Mouse (Mus musculus) ES-Bruce4 (cell line): ENCODE data around the gene Klhl15. TPM values are rescaled to one million over a fixed set of nuclear protein-coding genes. Genes with fewer than 3 reads are reported as not detected.

Experiments used
- H3K27ac ChIP-seq: 2 replicates; pipeline ENCODE4 v1.5.1; 2012; ENCODE audit warnings: low read length, inconsistent platforms; ENCODE audit not compliant: insufficient read depth
- H3K27me3 ChIP-seq: 2 replicates; pipeline ENCODE4 v1.6.1; 2012; ENCODE audit warnings: mild to moderate bottlenecking, low read length, inconsistent platforms; ENCODE audit not compliant: control insufficient read depth, poor library complexity, insufficient read depth, severe bottlenecking
- H3K36me3 ChIP-seq: 2 replicates; pipeline ENCODE4 v1.6.1; 2012; ENCODE audit warnings: inconsistent platforms, mild to moderate bottlenecking, low read length, moderate library complexity; ENCODE audit not compliant: control insufficient read depth, poor library complexity, insufficient read depth, severe bottlenecking
- H3K4me1 ChIP-seq: one replicate; pipeline ENCODE4 v1.8.1; 2011; ENCODE audit warnings: low read length; ENCODE audit not compliant: control insufficient read depth, insufficient read depth
- H3K4me3 ChIP-seq: 2 replicates; pipeline ENCODE4 v1.5.1; 2011; ENCODE audit warnings: low read depth, mild to moderate bottlenecking, low read length
- H3K9ac ChIP-seq: 2 replicates; pipeline ENCODE4 v1.6.1; 2012; ENCODE audit warnings: low read depth, mild to moderate bottlenecking, inconsistent platforms; ENCODE audit not compliant: poor library complexity, severe bottlenecking
- H3K9me3 ChIP-seq: replicated peaks from 2 replicates; pipeline ENCODE4 v1.6.1; 2012; ENCODE audit warnings: mild to moderate bottlenecking, low read length, inconsistent platforms; ENCODE audit not compliant: control insufficient read depth, poor library complexity, insufficient read depth, severe bottlenecking
- CTCF ChIP-seq: IDR thresholded peaks from one replicate; pipeline ENCODE4 v1.8.1; 2011; ENCODE audit warnings: low read depth, low read length
- EP300 ChIP-seq: IDR thresholded peaks from 2 replicates; pipeline ENCODE4 v1.6.1; 2011; ENCODE audit warnings: low read depth, low read length; ENCODE audit not compliant: insufficient read depth
- POLR2A ChIP-seq: IDR thresholded peaks from one replicate; pipeline ENCODE4 v1.8.1; 2011; ENCODE audit warnings: low read length; ENCODE audit not compliant: insufficient read depth
- polyA plus RNA-seq: library from polyadenylated mRNA; stranded (reverse); fragments of >200 nt; gene quantifications from 2 replicates; pipeline ENCODE4 v1.2.4, GENCODE M21; 2011; ENCODE audit warnings: low read depth; ENCODE audit not compliant: missing spikeins, insufficient read depth, insufficient read length

Gene Klhl15
- polyA plus RNA-seq, 1 experiment = 11.7 TPM

DNA sequence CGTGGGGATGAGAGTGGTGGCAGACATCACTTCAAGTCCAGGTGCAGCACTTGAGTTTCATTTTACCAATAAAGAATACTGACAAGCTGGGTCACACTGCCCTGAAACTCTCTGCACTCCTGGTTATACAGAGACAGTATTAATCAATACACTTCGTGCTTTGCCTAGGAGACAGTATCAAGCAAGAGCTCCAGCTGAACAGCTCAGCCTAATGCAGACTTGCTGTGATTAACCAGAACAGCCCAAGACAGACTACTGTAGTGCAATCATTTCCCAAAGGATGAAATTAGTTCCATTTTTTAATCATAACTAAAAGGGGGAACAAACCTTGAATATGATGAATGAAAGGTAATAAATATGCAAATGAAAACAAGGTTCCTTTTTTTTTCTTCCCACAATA, 68.5 kb downstream of the Klhl15 start:
- TF ChIP-seq CTCF (no peak), POLR2A (no peak), EP300 (no peak)
- Histone ChIP-seq H3K9me3 (no peaks in the 10 kb centered on the region), H3K27ac (no peak overlapping the region), H3K36me3 (no peaks in the 10 kb centered on the region), H3K9ac (no peak overlapping the region), H3K4me1 (no peaks in the 10 kb centered on the region), H3K4me3 (no peak overlapping the region), H3K27me3 (no peaks in the 10 kb centered on the region)

DNA sequence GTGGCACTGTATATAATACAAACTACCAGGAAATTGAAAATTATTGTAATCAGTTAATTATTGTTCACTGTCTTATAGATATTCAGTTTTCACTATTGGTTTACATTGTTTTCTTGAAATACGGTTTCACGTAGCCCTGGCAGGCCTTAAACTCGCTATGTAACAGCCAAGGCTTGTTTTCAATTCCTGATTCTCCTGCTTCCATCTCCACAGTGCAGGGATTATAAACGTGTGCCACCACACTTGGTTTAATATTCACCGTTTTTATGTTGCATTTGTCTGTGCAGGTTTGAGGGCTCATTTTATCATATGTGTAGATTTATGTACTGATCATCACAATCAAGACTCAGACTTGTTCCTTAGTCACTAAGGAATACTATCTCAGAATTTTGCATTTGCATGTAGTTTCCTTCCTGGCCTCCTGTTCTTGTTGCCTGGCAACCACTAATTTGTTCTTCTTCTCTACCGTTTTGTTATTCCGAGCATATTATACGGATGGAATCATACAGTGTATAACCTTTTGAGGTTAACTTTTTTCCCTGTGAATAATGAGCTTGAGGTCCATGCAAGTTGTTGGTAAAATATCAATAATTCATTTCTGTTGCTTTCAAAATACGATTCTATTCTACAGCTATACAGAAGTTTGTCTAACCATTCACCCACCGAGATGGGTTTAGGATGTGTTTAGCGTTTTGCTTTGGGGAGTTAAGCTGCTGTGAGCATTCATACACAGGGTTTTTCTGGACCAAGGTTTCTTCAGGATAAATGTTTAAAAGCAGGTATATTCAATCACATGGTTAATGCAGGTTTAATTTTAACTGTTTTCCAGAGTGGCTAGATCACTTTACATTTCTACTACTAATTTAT, 86.9 kb downstream of the Klhl15 start:
- H3K9me3 ChIP-seq = no peaks in the 10 kb centered on the region
- H3K36me3 ChIP-seq = no peaks in the 10 kb centered on the region
- H3K4me3 ChIP-seq = no peak overlapping the region
- no peaks in the 10 kb centered on the region for H3K27me3 ChIP-seq
- H3K9ac ChIP-seq = no peak overlapping the region
- no peaks in the 10 kb centered on the region for H3K4me1 ChIP-seq
- H3K27ac ChIP-seq = no peak overlapping the region
- TF ChIP-seq CTCF (no peak), EP300 (no peak), POLR2A (no peak)

Other genes starting within 250 kb of the Klhl15 start
- 25.6 and 30.5 TPM in 2 replicates for gene Zfx, start 110.9 kb upstream of the Klhl15 start, polyA plus RNA-seq
- gene Eif2s3x, start 21.7 kb upstream of the Klhl15 start, polyA plus RNA-seq = 273 and 285 TPM in 2 replicates
- not detected in 2 replicates for gene Fam90a1b, start 132.2 kb downstream of the Klhl15 start, polyA plus RNA-seq
- 36.4 and 38.0 TPM in 2 replicates for gene Apoo, start 132.5 kb downstream of the Klhl15 start, polyA plus RNA-seq